Mouse (Mus musculus) ES-Bruce4 (cell line): ENCODE data around the gene H2-T22. TPM values are rescaled to one million over a fixed set of nuclear protein-coding genes. Genes with fewer than 3 reads are reported as not detected.

Experiments used
- H3K27ac ChIP-seq: 2 replicates; pipeline ENCODE4 v1.5.1; 2012; ENCODE audit warnings: low read length, inconsistent platforms; ENCODE audit not compliant: insufficient read depth
- H3K27me3 ChIP-seq: 2 replicates; pipeline ENCODE4 v1.6.1; 2012; ENCODE audit warnings: mild to moderate bottlenecking, low read length, inconsistent platforms; ENCODE audit not compliant: control insufficient read depth, poor library complexity, insufficient read depth, severe bottlenecking
- H3K36me3 ChIP-seq: 2 replicates; pipeline ENCODE4 v1.6.1; 2012; ENCODE audit warnings: inconsistent platforms, mild to moderate bottlenecking, low read length, moderate library complexity; ENCODE audit not compliant: control insufficient read depth, poor library complexity, insufficient read depth, severe bottlenecking
- H3K4me1 ChIP-seq: one replicate; pipeline ENCODE4 v1.8.1; 2011; ENCODE audit warnings: low read length; ENCODE audit not compliant: control insufficient read depth, insufficient read depth
- H3K4me3 ChIP-seq: 2 replicates; pipeline ENCODE4 v1.5.1; 2011; ENCODE audit warnings: low read depth, mild to moderate bottlenecking, low read length
- H3K9ac ChIP-seq: 2 replicates; pipeline ENCODE4 v1.6.1; 2012; ENCODE audit warnings: low read depth, mild to moderate bottlenecking, inconsistent platforms; ENCODE audit not compliant: poor library complexity, severe bottlenecking
- H3K9me3 ChIP-seq: replicated peaks from 2 replicates; pipeline ENCODE4 v1.6.1; 2012; ENCODE audit warnings: mild to moderate bottlenecking, low read length, inconsistent platforms; ENCODE audit not compliant: control insufficient read depth, poor library complexity, insufficient read depth, severe bottlenecking
- CTCF ChIP-seq: IDR thresholded peaks from one replicate; pipeline ENCODE4 v1.8.1; 2011; ENCODE audit warnings: low read depth, low read length
- EP300 ChIP-seq: IDR thresholded peaks from 2 replicates; pipeline ENCODE4 v1.6.1; 2011; ENCODE audit warnings: low read depth, low read length; ENCODE audit not compliant: insufficient read depth
- POLR2A ChIP-seq: IDR thresholded peaks from one replicate; pipeline ENCODE4 v1.8.1; 2011; ENCODE audit warnings: low read length; ENCODE audit not compliant: insufficient read depth
- polyA plus RNA-seq: library from polyadenylated mRNA; stranded (reverse); fragments of >200 nt; gene quantifications from 2 replicates; pipeline ENCODE4 v1.2.4, GENCODE M21; 2011; ENCODE audit warnings: low read depth; ENCODE audit not compliant: missing spikeins, insufficient read depth, insufficient read length

H2-T22 gene
- polyA plus RNA-seq, 1 experiment = 18.2 TPM

DNA sequence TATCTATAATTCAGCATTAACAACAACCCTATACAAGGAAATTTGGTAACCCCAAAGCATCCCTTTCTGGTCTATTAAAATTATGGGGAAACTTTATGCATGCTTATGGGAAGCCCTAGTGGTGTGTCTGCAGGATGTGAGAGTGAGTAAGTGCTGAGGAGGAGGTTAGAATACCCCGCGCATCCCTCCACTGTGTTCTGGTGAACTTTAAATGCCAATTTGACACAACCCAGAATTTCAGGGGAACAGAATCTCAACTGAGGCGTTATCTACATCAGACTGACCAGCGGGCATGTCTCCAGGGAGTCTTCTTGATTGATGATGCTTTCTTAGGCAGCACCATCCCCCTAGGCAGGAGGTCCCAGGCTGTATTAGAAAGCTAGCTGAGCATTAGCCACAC is 16.6 kb downstream of the H2-T22 start:
- no peaks in the 10 kb centered on the region for H3K36me3 ChIP-seq
- H3K27ac ChIP-seq = no peak overlapping the region
- H3K9ac ChIP-seq = no peak overlapping the region
- TF ChIP-seq EP300 (no peak), CTCF (no peak), POLR2A (no peak)
- H3K4me1 ChIP-seq = no peaks in the 10 kb centered on the region
- peaks cover 16% of the 10 kb centered on the region for H3K9me3 ChIP-seq
- no peaks in the 10 kb centered on the region for H3K27me3 ChIP-seq
- no peak overlapping the region for H3K4me3 ChIP-seq

DNA sequence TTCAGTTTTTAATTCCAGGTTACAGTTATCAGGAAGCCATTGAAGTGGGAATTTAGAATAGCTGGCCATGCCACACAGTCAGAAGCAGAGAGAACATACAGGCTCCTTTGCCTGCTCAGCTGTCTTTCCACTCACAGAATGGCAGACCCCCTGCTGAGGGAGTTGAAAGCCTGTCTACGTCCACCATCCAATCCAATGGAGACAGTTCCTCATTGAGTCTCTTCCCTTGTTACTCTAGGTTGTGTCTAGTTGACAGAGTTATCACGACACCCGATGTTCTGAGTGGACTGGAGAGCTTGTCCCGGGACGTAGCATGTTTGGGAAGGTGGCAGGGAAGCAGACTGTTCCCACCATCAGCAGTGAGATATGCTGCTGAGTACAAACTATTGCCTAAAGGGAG is 17.4 kb downstream of the H2-T22 start:
- Histone ChIP-seq H3K4me1 (no peaks in the 10 kb centered on the region), H3K36me3 (no peaks in the 10 kb centered on the region), H3K9me3 (peaks cover 16% of the 10 kb centered on the region), H3K9ac (no peak overlapping the region), H3K4me3 (no peak overlapping the region), H3K27ac (no peak overlapping the region), H3K27me3 (no peaks in the 10 kb centered on the region)
- TF ChIP-seq CTCF (no peak), EP300 (no peak), POLR2A (no peak)

DNA sequence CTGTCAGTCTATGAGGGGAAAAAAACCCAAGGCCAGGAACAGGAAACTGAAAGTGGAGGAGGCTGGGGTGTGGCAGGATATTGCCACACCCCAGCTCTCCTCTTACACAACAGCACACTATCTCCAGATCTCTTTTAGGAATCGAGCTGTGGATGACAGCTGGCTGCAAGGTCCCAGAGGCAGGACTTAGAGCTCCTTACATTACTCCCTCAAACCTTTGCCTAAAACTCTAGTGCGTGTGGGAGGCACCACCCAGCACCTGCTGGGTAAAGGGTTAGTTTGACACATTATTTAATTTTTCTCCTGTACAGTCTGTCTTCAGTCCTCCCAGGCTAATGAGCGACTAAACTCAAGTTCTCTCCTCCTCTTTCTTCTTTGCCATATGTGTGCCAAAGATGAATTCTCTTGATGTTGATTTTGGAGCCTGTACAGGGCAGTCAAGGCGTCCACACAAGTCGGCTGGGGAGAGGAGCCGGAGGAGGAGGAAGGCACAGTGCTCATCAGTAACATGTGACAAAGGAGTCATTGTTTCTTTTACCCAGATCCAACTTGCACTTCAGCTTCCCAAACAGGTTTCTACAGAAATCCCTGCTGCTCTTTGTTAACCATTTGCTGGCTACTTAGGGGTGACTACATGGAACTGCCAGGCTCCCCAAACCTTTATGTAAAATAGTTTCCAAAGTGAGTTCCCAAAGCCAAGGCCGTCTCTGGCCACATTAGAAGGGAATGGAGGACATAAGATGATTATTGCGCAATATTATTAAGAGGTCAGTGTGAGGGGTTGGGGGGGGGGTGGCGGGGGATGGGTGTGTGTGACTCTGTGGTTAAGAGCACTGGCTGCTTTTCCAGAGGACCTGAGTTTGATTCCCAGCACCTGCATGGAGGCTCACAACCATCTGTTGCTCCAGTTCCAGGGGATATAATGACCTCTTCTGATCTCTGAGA is 18.6 kb downstream of the H2-T22 start:
- no peak overlapping the region for H3K27ac ChIP-seq
- no peaks in the 10 kb centered on the region for H3K36me3 ChIP-seq
- H3K9me3 ChIP-seq = peaks cover 16% of the 10 kb centered on the region
- no peak overlapping the region for H3K9ac ChIP-seq
- H3K27me3 ChIP-seq = no peaks in the 10 kb centered on the region
- no peak for TF ChIP-seq POLR2A
- TF ChIP-seq EP300 = no peak
- no peak for TF ChIP-seq CTCF
- no peaks in the 10 kb centered on the region for H3K4me1 ChIP-seq
- H3K4me3 ChIP-seq = no peak overlapping the region

DNA sequence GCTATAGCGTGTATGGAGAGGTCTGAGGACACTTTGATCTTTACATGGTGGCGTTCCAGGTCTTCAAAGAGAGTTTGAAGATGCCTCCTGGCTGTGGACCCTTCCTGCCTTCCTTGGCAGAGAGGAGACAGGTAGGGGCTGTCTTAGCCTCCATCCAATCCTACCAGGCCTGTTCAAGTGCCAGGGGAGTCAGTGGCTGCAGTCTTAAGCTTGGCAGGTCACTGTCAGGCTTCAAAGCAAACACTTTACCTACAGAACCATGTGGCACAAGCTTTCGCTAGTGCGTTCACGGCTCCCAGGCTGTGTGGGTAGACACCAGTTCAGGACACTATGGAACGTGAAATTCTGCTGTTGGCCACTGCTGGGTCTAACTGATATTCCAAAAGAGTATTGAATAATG is 19.6 kb downstream of the H2-T22 start:
- Histone ChIP-seq H3K9ac (no peak overlapping the region), H3K4me3 (no peak overlapping the region), H3K9me3 (peaks cover 16% of the 10 kb centered on the region), H3K27ac (no peak overlapping the region), H3K27me3 (no peaks in the 10 kb centered on the region), H3K4me1 (no peaks in the 10 kb centered on the region), H3K36me3 (no peaks in the 10 kb centered on the region)
- TF ChIP-seq EP300 (no peak), CTCF (no peak), POLR2A (no peak)

DNA sequence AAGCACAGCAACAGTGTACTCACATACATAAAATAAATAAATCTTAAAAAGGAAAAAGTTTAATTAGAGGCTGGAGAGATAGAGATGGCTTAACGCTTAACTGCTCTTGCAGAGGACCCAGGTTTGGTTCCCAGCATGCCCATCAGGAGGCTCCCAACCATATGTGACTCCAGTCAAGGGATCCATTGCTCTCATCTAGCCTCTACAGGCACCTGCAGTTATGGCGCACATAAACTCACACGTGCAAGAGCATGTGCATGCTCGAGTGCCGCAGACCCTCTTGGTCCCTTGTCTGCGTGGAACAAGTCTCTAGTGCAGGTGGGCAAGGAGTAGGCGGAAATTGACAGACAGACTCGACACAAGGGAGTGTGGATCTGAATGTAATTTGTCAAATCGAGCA is 20.4 kb downstream of the H2-T22 start:
- TF ChIP-seq CTCF = no peak
- TF ChIP-seq POLR2A = no peak
- no peak for TF ChIP-seq EP300
- H3K4me3 ChIP-seq = no peak overlapping the region
- H3K9me3 ChIP-seq = peaks cover 16% of the 10 kb centered on the region
- no peak overlapping the region for H3K9ac ChIP-seq
- H3K36me3 ChIP-seq = no peaks in the 10 kb centered on the region
- H3K27ac ChIP-seq = no peak overlapping the region
- H3K27me3 ChIP-seq = no peaks in the 10 kb centered on the region
- no peaks in the 10 kb centered on the region for H3K4me1 ChIP-seq

DNA sequence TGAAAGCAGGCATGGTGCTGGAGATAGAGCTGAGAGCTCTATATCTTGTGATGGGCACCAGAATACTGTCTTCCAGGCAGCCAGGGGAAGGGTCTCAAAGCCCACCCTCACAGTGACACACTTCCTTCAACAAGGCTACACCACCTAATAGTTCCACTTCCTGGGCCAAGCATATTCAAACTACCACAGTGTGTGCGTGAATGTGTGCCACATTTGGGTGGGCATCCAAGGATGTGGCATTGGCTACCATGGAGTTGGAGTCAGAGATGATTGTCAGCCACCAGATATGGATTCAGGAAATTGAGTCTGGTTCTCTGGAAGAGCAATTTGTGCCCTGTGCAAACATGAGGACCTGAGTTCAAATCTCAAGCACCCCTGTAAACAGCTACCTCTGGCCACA is 21.2 kb downstream of the H2-T22 start:
- Histone ChIP-seq H3K9ac (no peak overlapping the region), H3K27me3 (no peaks in the 10 kb centered on the region), H3K36me3 (no peaks in the 10 kb centered on the region), H3K9me3 (peaks cover 9% of the 10 kb centered on the region), H3K4me3 (no peak overlapping the region), H3K4me1 (no peaks in the 10 kb centered on the region), H3K27ac (no peak overlapping the region)
- TF ChIP-seq CTCF (no peak), POLR2A (no peak), EP300 (no peak)
